Mouse (Mus musculus) stomach, postnatal 0 days (tissue): ENCODE measurements around the gene Map2k5. TPM values are rescaled to one million over a fixed set of nuclear protein-coding genes. Genes with fewer than 3 reads are reported as not detected.

Source experiments
- ATAC-seq: fragments of 200-750 bp; cut with Nextera tagmentation; 2 replicates; pipeline ENCODE4 v1.8.0; 2017; ENCODE audit not compliant: low FRiP score, low TSS enrichment
- DNase-seq: peaks from one replicate; pipeline ENCODE4 v3.0.0-alpha.2; 2016; ENCODE audit warnings: low spot score
- H3K27ac ChIP-seq: fragments of 300-500 bp; sonication (generic); replicated peaks from 2 replicates; pipeline ENCODE4 v1.5.1; 2014; ENCODE audit warnings: mild to moderate bottlenecking, control low read depth
- H3K27me3 ChIP-seq: fragments of 300-500 bp; sonication (generic); 2 replicates; pipeline ENCODE4 v1.6.1; 2014; ENCODE audit warnings: low read length; ENCODE audit not compliant: control insufficient read depth, insufficient read depth
- H3K36me3 ChIP-seq: fragments of 300-500 bp; sonication (generic); 2 replicates; pipeline ENCODE4 v1.6.1; 2014; ENCODE audit warnings: low read length, mixed read lengths; ENCODE audit not compliant: control insufficient read depth, insufficient read depth
- H3K4me1 ChIP-seq: fragments of 300-500 bp; sonication (generic); replicated peaks from 2 replicates; pipeline ENCODE4 v1.6.1; 2014; ENCODE audit warnings: antibody characterized with exemption; ENCODE audit not compliant: control insufficient read depth, insufficient read depth
- H3K4me2 ChIP-seq: fragments of 300-500 bp; sonication (generic); replicated peaks from 2 replicates; pipeline ENCODE4 v1.6.1; 2014; ENCODE audit warnings: low read depth, mild to moderate bottlenecking, control low read depth, moderate library complexity
- H3K4me3 ChIP-seq: fragments of 300-500 bp; sonication (generic); 2 replicates; pipeline ENCODE4 v1.5.1; 2014; ENCODE audit warnings: low read depth, low read length, control low read depth
- H3K9ac ChIP-seq: fragments of 300-500 bp; sonication (generic); 2 replicates; pipeline ENCODE4 v1.6.1; 2014; ENCODE audit warnings: mild to moderate bottlenecking, low read length, control low read depth, mixed read lengths
- H3K9me3 ChIP-seq: fragments of 300-500 bp; sonication (generic); 2 replicates; pipeline ENCODE4 v1.6.1; 2016; ENCODE audit warnings: low read length; ENCODE audit not compliant: control insufficient read depth
- CTCF ChIP-seq: IDR thresholded peaks from 2 replicates; pipeline ENCODE4 v1.5.1; 2016; ENCODE audit warnings: antibody characterized with exemption, low read depth, mild to moderate bottlenecking, moderate library complexity
- EP300 ChIP-seq: optimal IDR thresholded peaks from 2 replicates; pipeline ENCODE3; 2016; ENCODE audit warnings: antibody characterized with exemption
- WGBS: fragments of 180-500 bp; shearing (Covaris S2); extraction: QIAGEN DNeasy Blood & Tissue Kit; methylation state at CpG from one replicate; pipeline ENCODE4 v1.1.7; 2014; 5-methylcytosine and 5-hydroxymethylcytosine counted together
- polyA plus RNA-seq: library from polyadenylated mRNA; unstranded; fragments of >200 nt; fragmentation: Nextera tagmentation; extraction: Ambion mirVana; gene quantifications from 2 replicates; pipeline ENCODE4 v1.2.1, GENCODE M21; 2015

Gene Map2k5
- polyA plus RNA-seq, 1 experiment from 2014 or later: 14.9 TPM

GRCm38 (mm10) chr9:63257739-63258138 lies 120.0 kb downstream of the Map2k5 start:
- 85% methylated on average over 4 of the region's 4 CpGs for WGBS
- H3K9ac ChIP-seq: no peak overlapping the region
- TF ChIP-seq EP300 (no peak), CTCF (no peak)

GRCm38 (mm10) chr9:63250841-63251626 lies 126.7 kb downstream of the Map2k5 start:
- Histone ChIP-seq H3K4me1 (no peaks in the 10 kb centered on the region), H3K9me3 (no peaks in the 10 kb centered on the region), H3K27ac (no peak overlapping the region), H3K9ac (no peak overlapping the region), H3K4me3 (no peak overlapping the region), H3K27me3 (no peaks in the 10 kb centered on the region), H3K36me3 (0 out of 2 replicates have a peak, but pooled peaks cover 6% of the 10 kb centered on the region), H3K4me2 (no peak overlapping the region)
- DNase-seq (no peak), ATAC-seq (no peak)
- no peak for TF ChIP-seq EP300
- TF ChIP-seq CTCF: no peak
- 83% methylated on average over 19 of the region's 19 CpGs for WGBS

More at GRCm38 (mm10) chr9:63257739-63258138, 120.0 kb downstream of the Map2k5 start:
- H3K27ac ChIP-seq: no peak overlapping the region
- DNase-seq (no peak), ATAC-seq (no peak)
- no peaks in the 10 kb centered on the region for H3K27me3 ChIP-seq
- no peaks in the 10 kb centered on the region for H3K4me1 ChIP-seq
- H3K4me3 ChIP-seq: no peak overlapping the region
- no peak overlapping the region for H3K4me2 ChIP-seq
- 0 out of 2 replicates have a peak, but pooled peaks cover 3% of the 10 kb centered on the region for H3K36me3 ChIP-seq
- no peaks in the 10 kb centered on the region for H3K9me3 ChIP-seq

GRCm38 (mm10) chr9:63248095-63248787 lies 129.5 kb downstream of the Map2k5 start:
- no peak for TF ChIP-seq EP300
- TF ChIP-seq CTCF: no peak
- ATAC-seq (no peak), DNase-seq (no peak)
- no peaks in the 10 kb centered on the region for H3K9me3 ChIP-seq
- no peak overlapping the region for H3K4me3 ChIP-seq
- no peaks in the 10 kb centered on the region for H3K27me3 ChIP-seq
- 0 out of 2 replicates have a peak, but pooled peaks cover 8% of the 10 kb centered on the region for H3K36me3 ChIP-seq
- no peaks in the 10 kb centered on the region for H3K4me1 ChIP-seq
- no peak overlapping the region for H3K27ac ChIP-seq
- H3K4me2 ChIP-seq: no peak overlapping the region
- H3K9ac ChIP-seq: no peak overlapping the region

DNA sequence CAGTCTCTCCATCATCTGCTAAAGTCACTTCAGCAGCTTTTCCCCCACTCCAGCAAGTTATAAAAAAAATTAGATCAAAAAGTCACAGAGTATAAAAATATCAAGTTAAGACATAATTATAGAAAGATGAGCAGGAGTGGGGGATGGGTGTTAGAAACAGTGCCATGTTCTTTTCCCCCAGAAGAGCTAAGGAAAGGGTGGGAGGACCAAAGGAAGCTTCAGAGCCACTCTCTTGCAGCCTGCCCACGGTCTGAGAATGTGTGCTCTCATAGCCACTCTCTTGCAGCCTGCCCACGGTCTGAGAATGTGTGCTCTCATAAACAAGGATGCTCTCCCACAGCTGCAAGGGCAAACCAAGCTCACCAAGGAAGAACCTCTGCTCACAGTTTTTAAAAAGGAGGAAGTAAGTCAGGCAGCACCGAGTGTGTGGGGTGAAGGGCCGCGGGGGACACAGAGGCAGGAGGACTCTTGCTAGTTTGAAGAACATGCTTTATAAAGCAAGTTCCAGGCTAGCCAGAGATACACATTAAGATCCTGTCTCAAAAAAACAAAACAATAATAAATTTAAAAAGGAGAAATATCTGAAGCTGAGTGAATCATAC lies 131.0 kb downstream of the Map2k5 start:
- ATAC-seq: no peak
- Histone ChIP-seq H3K4me3 (no peak overlapping the region), H3K9me3 (no peaks in the 10 kb centered on the region), H3K27me3 (no peaks in the 10 kb centered on the region), H3K4me2 (no peak overlapping the region), H3K27ac (no peak overlapping the region), H3K9ac (no peak overlapping the region), H3K36me3 (0 out of 2 replicates have a peak, but pooled peaks cover 6% of the 10 kb centered on the region), H3K4me1 (no peaks in the 10 kb centered on the region)
- 62% methylated on average over 5 of the region's 5 CpGs for WGBS
- TF ChIP-seq EP300 (no peak), CTCF (no peak)
- DNase-seq: no peak

- no peak overlapping the region for H3K27ac ChIP-seq
- H3K4me3 ChIP-seq: no peak overlapping the region
- no peaks in the 10 kb centered on the region for H3K9me3 ChIP-seq
- no peaks in the 10 kb centered on the region for H3K27me3 ChIP-seq
- WGBS: 65% methylated on average over 6 of the region's 6 CpGs
- 0 out of 2 replicates have a peak, but pooled peaks cover 3% of the 10 kb centered on the region for H3K36me3 ChIP-seq
- no peak overlapping the region for H3K4me2 ChIP-seq
- H3K9ac ChIP-seq: no peak overlapping the region
- ATAC-seq: no peak
- no peak for DNase-seq
- TF ChIP-seq EP300 (no peak), CTCF (no peak)
- no peaks in the 10 kb centered on the region for H3K4me1 ChIP-seq
Observed at GRCm38 (mm10) chr9:63241961-63242360, 135.7 kb downstream of the Map2k5 start.
